Mouse (Mus musculus) cerebellum, adult 2 months (tissue): ENCODE measurements around the gene Hspg2.

Experiments used
- CTCF ChIP-seq: fragments of 200-500 bp; IDR thresholded peaks from 2 replicates; pipeline ENCODE4 v1.5.1; 2011; ENCODE audit warnings: low read depth, mild to moderate bottlenecking, control low read depth, low read length, moderate library complexity, borderline replicate concordance; ENCODE audit not compliant: insufficient read depth
- POLR2A ChIP-seq: fragments of 200-500 bp; IDR thresholded peaks from 2 replicates; pipeline ENCODE4 v1.6.1; 2011; ENCODE audit warnings: low read length, control low read depth, borderline replicate concordance; ENCODE audit not compliant: insufficient read depth

- TF ChIP-seq POLR2A (no peak), CTCF (no peak)
Observed at GRCm38 (mm10) chr4:137480191-137480992, 11.8 kb downstream of the Hspg2 start.
